Mouse (Mus musculus): ENCODE results near the gene Adgrb3.

DNA sequence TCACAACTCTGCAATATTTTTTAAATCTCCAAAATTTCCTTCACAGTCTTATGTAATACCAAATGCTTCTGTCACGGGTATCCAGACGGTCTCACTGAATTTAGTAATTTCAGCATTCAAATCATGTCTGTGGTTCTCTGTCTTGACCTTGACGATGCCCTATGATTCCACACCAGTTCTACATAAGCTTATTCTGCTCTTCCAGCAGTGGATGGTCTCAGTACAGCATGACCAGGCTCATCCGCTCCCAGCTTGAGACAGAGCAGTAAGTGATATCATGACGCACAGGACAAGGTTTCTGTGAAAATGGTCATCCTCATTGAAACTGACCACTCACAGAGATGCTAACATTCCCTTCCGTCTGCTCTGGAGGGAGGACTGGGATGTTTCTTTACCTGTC lies 252.9 kb downstream of the Adgrb3 start:
- TF ChIP-seq CTCF (IDR thresholded peaks at IDR 0.05; ENCODE audit: extremely low read depth, insufficient read depth, low read length) (no peak), POLR2A (IDR thresholded peaks at IDR 0.05; ENCODE audit: extremely low read depth, insufficient read depth, low read length) (no peak)

Data from cortical plate, adult 2 months (tissue).